Mouse (Mus musculus) liver, embryonic 14.5 days (tissue): Measurements from ENCODE around the gene Prdx6. TPM values are rescaled to one million over a fixed set of nuclear protein-coding genes. Genes with fewer than 3 reads are reported as not detected.
A peak's percentile ranks its signal among the peaks of the same experiment; 100 is the strongest.

ENCODE experiments used
- ATAC-seq: fragments of 200-750 bp; cut with Nextera tagmentation; 2 replicates; pipeline ENCODE4 v1.8.0; 2017; ENCODE audit warnings: moderate number of reproducible peaks, mild to moderate bottlenecking, moderate library complexity; ENCODE audit not compliant: insufficient read depth
- DNase-seq, 3 experiments: peaks; one replicate each; pipeline ENCODE4 v3.0.0-alpha.2; 2012 to 2013; ENCODE audit warnings: low read depth in 3 of 3, low spot score in 3 of 3
- H3K27ac ChIP-seq: fragments of 300-500 bp; sonication (generic); 2 replicates; pipeline ENCODE4 v1.5.1; 2014; ENCODE audit warnings: moderate library complexity, mild to moderate bottlenecking, control low read depth, inconsistent platforms
- H3K27me3 ChIP-seq: fragments of 300-500 bp; sonication (generic); 2 replicates; pipeline ENCODE4 v1.6.1; 2014; ENCODE audit warnings: mild to moderate bottlenecking, low read length, moderate library complexity; ENCODE audit not compliant: control insufficient read depth, insufficient read depth
- H3K36me3 ChIP-seq: fragments of 300-500 bp; sonication (generic); replicated peaks from 2 replicates; pipeline ENCODE4 v1.6.1; 2014; ENCODE audit warnings: low read depth; ENCODE audit not compliant: control insufficient read depth, insufficient read depth
- H3K4me1 ChIP-seq, 2 experiments: fragments of 200-500 bp in 1 of 2; fragments of 300-500 bp in 1 of 2; sonication (generic) in 1 of 2; replicated peaks; 2 replicates each; pipeline ENCODE4 v1.6.1; 2012 to 2014; ENCODE audit warnings: antibody characterized with exemption in 1 of 2, inconsistent platforms in 1 of 2, low read length in 1 of 2; ENCODE audit not compliant: control insufficient read depth in 2 of 2, insufficient read depth in 2 of 2
- H3K4me2 ChIP-seq: fragments of 300-500 bp; sonication (generic); 2 replicates; pipeline ENCODE4 v1.6.1; 2014; ENCODE audit warnings: low read depth, mild to moderate bottlenecking, control low read depth, moderate library complexity
- H3K4me3 ChIP-seq, 2 experiments: fragments of 200-500 bp in 1 of 2; fragments of 300-500 bp in 1 of 2; sonication (generic) in 1 of 2; 2 replicates each; pipeline ENCODE4 v1.5.1; 2012 to 2014; ENCODE audit warnings: low read depth in 2 of 2, low read length in 2 of 2, mild to moderate bottlenecking in 2 of 2, control low read depth in 1 of 2, inconsistent platforms in 1 of 2, moderate library complexity in 1 of 2; ENCODE audit not compliant: insufficient read depth in 1 of 2
- H3K9ac ChIP-seq: fragments of 300-500 bp; sonication (generic); replicated peaks from 2 replicates; pipeline ENCODE4 v1.6.1; 2014; ENCODE audit warnings: mild to moderate bottlenecking, control low read depth, moderate library complexity
- H3K9me3 ChIP-seq: fragments of 300-500 bp; sonication (generic); 2 replicates; pipeline ENCODE4 v1.6.1; 2016; ENCODE audit warnings: low read length, mixed read lengths; ENCODE audit not compliant: control insufficient read depth
- CTCF ChIP-seq: IDR thresholded peaks from 2 replicates; pipeline ENCODE4 v1.5.1; 2016; ENCODE audit warnings: antibody characterized with exemption, low read depth, control low read depth
- EP300 ChIP-seq: IDR thresholded peaks from 2 replicates; pipeline ENCODE4 v1.6.1; 2016; ENCODE audit warnings: antibody characterized with exemption, low read depth
- WGBS: fragments of 180-500 bp; shearing (Covaris S2); extraction: QIAGEN DNeasy Blood & Tissue Kit; methylation state at CpG from one replicate; pipeline ENCODE4 v1.1.7; 2014; ENCODE audit not compliant: insufficient replicate concordance; 5-methylcytosine and 5-hydroxymethylcytosine counted together
- polyA plus RNA-seq, 2 experiments: library from polyadenylated mRNA; depleted of rRNA in 1 of 2; stranded (reverse) in 1 of 2; unstranded in 1 of 2; fragments of >200 nt; fragmentation: Nextera tagmentation in 1 of 2; extraction: Ambion mirVana in 1 of 2; gene quantifications; 2 replicates each; pipeline versions ENCODE4 v1.2.1 to v1.2.3; 2012 to 2014

The Prdx6 gene
- polyA plus RNA-seq, 2 experiments: 106 to 341 TPM

- no peaks in the 10 kb centered on the region for H3K27me3 ChIP-seq
- H3K4me3 ChIP-seq: no peak overlapping the region
- no peak overlapping the region for H3K27ac ChIP-seq
- WGBS: 50% methylated on average over 6 of the region's 6 CpGs
- TF ChIP-seq CTCF (no peak), EP300 (no peak)
- H3K9ac ChIP-seq: no peak overlapping the region
- H3K4me2 ChIP-seq: no peak overlapping the region
- no peaks in the 10 kb centered on the region for H3K36me3 ChIP-seq
- ATAC-seq (no peak), DNase-seq (no peak)
- H3K4me1 ChIP-seq: peaks cover 22 to 32% of the 10 kb centered on the region in 2 experiments
- H3K9me3 ChIP-seq: no peaks in the 10 kb centered on the region
Measured at GRCm38 (mm10) chr1:161259142-161259541, 8.1 kb upstream of the Prdx6 start.

GRCm38 (mm10) chr1:161258331-161258730 is 7.3 kb upstream of the Prdx6 start:
- no peaks in the 10 kb centered on the region for H3K27me3 ChIP-seq
- TF ChIP-seq CTCF: no peak
- no peak for TF ChIP-seq EP300
- H3K9ac ChIP-seq: no peak overlapping the region
- ATAC-seq: no peak
- H3K4me3 ChIP-seq: no peak overlapping the region
- H3K9me3 ChIP-seq: no peaks in the 10 kb centered on the region
- WGBS: 67% methylated on average over 2 of the region's 2 CpGs
- no peak overlapping the region for H3K27ac ChIP-seq
- H3K4me1 ChIP-seq: peaks cover 30 to 38% of the 10 kb centered on the region in 2 experiments
- H3K4me2 ChIP-seq: no peak overlapping the region
- H3K36me3 ChIP-seq: no peaks in the 10 kb centered on the region
- no peak for DNase-seq

GRCm38 (mm10) chr1:161256918-161257317 is 5.9 kb upstream of the Prdx6 start:
- 58% methylated on average over 7 of the region's 7 CpGs for WGBS
- Histone ChIP-seq H3K4me1 (peaks cover 42 to 50% of the 10 kb centered on the region in 2 experiments), H3K27ac (no peak overlapping the region), H3K27me3 (no peaks in the 10 kb centered on the region), H3K4me2 (no peak overlapping the region), H3K9ac (no peak overlapping the region), H3K4me3 (no peak overlapping the region), H3K36me3 (no peaks in the 10 kb centered on the region), H3K9me3 (no peaks in the 10 kb centered on the region)
- TF ChIP-seq CTCF: no peak
- no peak for TF ChIP-seq EP300
- DNase-seq (no peak), ATAC-seq (no peak)

GRCm38 (mm10) chr1:161254361-161254760 is 3.3 kb upstream of the Prdx6 start:
- peak overlapping the region; percentile 72 for H3K27ac ChIP-seq
- peak overlapping the region; percentile 31; the same call in 1 of the 2 replicates for H3K9ac ChIP-seq
- DNase-seq: peak in 1 of 3 experiments; percentile 57
- H3K4me3 ChIP-seq: no peak overlapping the region
- H3K9me3 ChIP-seq: no peaks in the 10 kb centered on the region
- no peaks in the 10 kb centered on the region for H3K27me3 ChIP-seq
- TF ChIP-seq CTCF (peak; percentile 24; the same call in 1 of the 2 replicates), EP300 (0 out of 2 replicates have a peak, but pooled peaks have one; percentile 11)
- ATAC-seq: no peak
- WGBS: 37% methylated on average over 1 of the region's 1 CpGs
- no peaks in the 10 kb centered on the region for H3K36me3 ChIP-seq
- peak overlapping the region; percentile 22; the same call in 1 of the 2 replicates for H3K4me2 ChIP-seq
- peaks cover 54 to 66% of the 10 kb centered on the region in 2 experiments for H3K4me1 ChIP-seq

GRCm38 (mm10) chr1:161252901-161253300 is 1.9 kb upstream of the Prdx6 start:
- Histone ChIP-seq H3K4me3 (no peak overlapping the region), H3K4me2 (peak overlapping the region; percentile 89), H3K9me3 (no peaks in the 10 kb centered on the region), H3K9ac (no peak overlapping the region), H3K27me3 (no peaks in the 10 kb centered on the region), H3K4me1 (peaks cover 67 to 76% of the 10 kb centered on the region in 2 experiments), H3K27ac (peak overlapping the region; percentile 49), H3K36me3 (no peaks in the 10 kb centered on the region)
- DNase-seq: peak in 1 of 3 experiments; percentile 30
- ATAC-seq: peak; percentile 14; the same call in 1 of the 2 replicates
- TF ChIP-seq CTCF (no peak), EP300 (no peak)
- 35% methylated on average over 3 of the region's 3 CpGs for WGBS
